Comparison of ENCODE assay signal across 14 mouse cellular contexts in genomic region chr2:114670983-114671382, GRCm38 (mm10).
"Had no signal": no experiment of that assay in that cellular context is flagged by ENCODE, and none has a peak within 500 bp of the region (broad histone marks: within the 10 kb centered on the region; RNA-seq: fewer than 3 reads in every experiment).

No protein-coding gene starts in this region.

- H3K4me3 ChIP-seq: midbrain, embryonic 10.5 days; midbrain, embryonic 12.5 days; neural tube, embryonic 12.5 days had no signal

- H3K9ac ChIP-seq: lung, embryonic 14.5 days; midbrain, embryonic 12.5 days; neural tube, embryonic 12.5 days had no signal

- DNase-seq: lung, adult 18-20 months; lung, embryonic 14.5 days; lung, postnatal 10 days; lung, postnatal 4 days; midbrain, embryonic 14.5 days; right cerebral cortex, postnatal 25 days; right cerebral cortex, postnatal 4 days; spleen, adult 18-20 months; thymus, adult 18-20 months; thymus, postnatal 14 days; thymus, postnatal 36 days had no signal

- H3K36me3 ChIP-seq: midbrain, embryonic 10.5 days; midbrain, embryonic 12.5 days; neural tube, embryonic 12.5 days had no signal

- H3K9me3 ChIP-seq: midbrain, embryonic 10.5 days; midbrain, embryonic 12.5 days; neural tube, embryonic 12.5 days had no signal

- H3K27me3 ChIP-seq: midbrain, embryonic 12.5 days; neural tube, embryonic 12.5 days had no signal

- H3K4me2 ChIP-seq: lung, embryonic 14.5 days; midbrain, embryonic 12.5 days; neural tube, embryonic 12.5 days had no signal

- H3K27ac ChIP-seq: midbrain, embryonic 10.5 days; midbrain, embryonic 12.5 days; neural tube, embryonic 12.5 days had no signal

- H3K4me1 ChIP-seq: midbrain, embryonic 10.5 days; midbrain, embryonic 12.5 days; neural tube, embryonic 12.5 days had no signal
